Mouse (Mus musculus) frontal cortex, postnatal 25 days (tissue): ENCODE results near the gene Slc5a12.
A peak's percentile ranks its signal among the peaks of the same experiment; 100 is the strongest.

Experiments
- DNase-seq, 2 experiments: peaks; one replicate each; pipeline ENCODE4 v3.0.0; 2022; ENCODE audit warnings: low spot score in 2 of 2

Slc5a12 gene

GRCm38 (mm10) chr2:110596932-110597331 is at the start of gene Slc5a12:
TSS of gene Slc5a12 (plus strand) at chr2:110597298.
- no peak for DNase-seq

GRCm38 (mm10) chr2:110556098-110556497 is 41.0 kb upstream of the Slc5a12 start:
- DNase-seq = no peak

GRCm38 (mm10) chr2:110562621-110563020 is 34.5 kb upstream of the Slc5a12 start:
- DNase-seq = no peak

GRCm38 (mm10) chr2:110564673-110565627 is 32.1 kb upstream of the Slc5a12 start:
- peak; percentile 13 to 52 for DNase-seq

GRCm38 (mm10) chr2:110586692-110587091 is 10.4 kb upstream of the Slc5a12 start:
- DNase-seq = no peak

- no peak for DNase-seq
Observed at GRCm38 (mm10) chr2:110590007-110590406, 7.1 kb upstream of the Slc5a12 start.

- no peak for DNase-seq
Observed at GRCm38 (mm10) chr2:110592276-110592675, 4.8 kb upstream of the Slc5a12 start.

GRCm38 (mm10) chr2:110644358-110644757 is 47.3 kb downstream of the Slc5a12 start:
- DNase-seq = no peak

- no peak for DNase-seq
Observed at GRCm38 (mm10) chr2:110644846-110645245, 47.7 kb downstream of the Slc5a12 start.

GRCm38 (mm10) chr2:110663329-110663728 is 66.2 kb downstream of the Slc5a12 start:
- no peak for DNase-seq

GRCm38 (mm10) chr2:110671071-110671624 is 74.0 kb downstream of the Slc5a12 start:
- no peak for DNase-seq
